Mouse (Mus musculus): ENCODE results near the gene Iqcm. TPM values are rescaled to one million over a fixed set of nuclear protein-coding genes. Genes with fewer than 3 reads are reported as not detected.

Gene Iqcm
- polyA plus RNA-seq, 1 experiment, result not detected

DNA sequence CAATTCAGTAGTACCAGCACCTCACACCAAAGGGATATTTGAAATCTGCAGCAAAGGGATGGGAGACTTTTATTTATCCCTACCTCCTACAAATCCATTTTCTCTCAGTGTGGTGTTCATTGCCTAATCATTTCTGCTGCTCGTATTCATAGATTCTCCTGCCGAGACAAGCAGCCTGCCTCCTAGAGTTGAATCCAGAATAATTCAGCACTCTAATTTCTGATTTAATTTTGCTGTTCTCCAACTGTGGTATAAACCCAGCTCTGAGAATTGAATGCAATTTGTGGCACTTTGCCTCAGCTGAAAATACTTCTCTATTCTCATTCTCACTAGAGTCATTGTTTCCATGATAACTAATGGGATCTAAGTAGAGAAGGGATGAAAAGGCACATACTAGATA lies 386.8 kb downstream of the Iqcm start:
- no peak overlapping the region for H3K27ac ChIP-seq (ENCODE audit: insufficient read depth, low read length)
- H3K27me3 ChIP-seq (ENCODE audit: control insufficient read depth, insufficient read depth, low read length), result no peaks in the 10 kb centered on the region
- WGBS, result 84% methylated on average over 2 of the region's 2 CpGs
- H3K4me1 ChIP-seq (ENCODE audit: control insufficient read depth, insufficient read depth, insufficient read length), result no peaks in the 10 kb centered on the region
- no peak overlapping the region for H3K4me3 ChIP-seq (ENCODE audit: extremely low read depth, insufficient read depth, insufficient read length)
- TF ChIP-seq POLR2A (IDR thresholded peaks at IDR 0.05; ENCODE audit: low read depth, low read length) (no peak), CTCF (IDR thresholded peaks at IDR 0.05; ENCODE audit: extremely low read depth, insufficient read depth, insufficient read length, insufficient replicate concordance) (no peak)
- no peaks in the 10 kb centered on the region for H3K36me3 ChIP-seq (ENCODE audit: control insufficient read depth, insufficient read depth, low read length)
- no peak for DNase-seq (ENCODE audit: low read depth in 1 of 2, low spot score in 2 of 2)

DNA sequence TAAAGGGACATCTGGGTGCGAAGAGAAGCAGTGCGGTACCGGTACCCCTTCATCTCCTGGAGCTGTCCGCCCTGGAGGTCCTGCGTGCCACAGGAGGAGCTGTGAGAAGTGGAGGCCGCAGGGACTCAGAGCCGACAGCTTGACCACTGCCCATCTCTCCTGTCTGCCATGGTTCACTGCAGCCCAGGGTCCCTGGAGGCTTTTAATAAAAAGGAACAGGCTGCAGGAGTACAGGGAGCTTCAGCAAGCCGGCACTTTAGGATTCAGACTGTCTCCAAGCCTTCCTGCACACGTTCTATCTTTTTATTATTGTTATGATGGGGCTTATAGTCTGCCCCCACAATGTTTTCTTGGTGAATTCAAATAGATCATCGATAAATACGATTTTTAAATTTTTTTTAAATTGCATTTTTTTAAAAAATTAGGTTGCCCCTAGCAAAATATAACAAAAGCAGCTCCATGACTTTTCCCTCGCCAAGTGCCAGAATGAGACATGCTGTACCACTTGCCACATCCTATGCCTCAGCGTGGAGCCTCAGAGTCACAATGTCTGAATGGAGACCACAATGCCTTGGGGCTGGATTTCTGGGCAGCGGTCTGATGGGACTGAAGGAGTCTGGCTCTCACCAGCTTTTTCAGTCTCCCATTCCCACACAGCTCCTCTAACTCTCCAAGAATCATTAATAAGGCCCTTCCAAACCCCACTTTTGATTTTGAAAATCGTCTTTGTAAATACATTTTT lies 469.3 kb downstream of the Iqcm start:
- H3K27ac ChIP-seq (ENCODE audit: insufficient read depth, low read length), result no peak overlapping the region
- no peak overlapping the region for H3K4me3 ChIP-seq (ENCODE audit: extremely low read depth, insufficient read depth, insufficient read length)
- TF ChIP-seq POLR2A (IDR thresholded peaks at IDR 0.05; ENCODE audit: low read depth, low read length) (no peak), CTCF (IDR thresholded peaks at IDR 0.05; ENCODE audit: extremely low read depth, insufficient read depth, insufficient read length, insufficient replicate concordance) (no peak)
- WGBS, result 83% methylated on average over 15 of the region's 15 CpGs
- no peak for DNase-seq (ENCODE audit: low read depth in 1 of 2, low spot score in 2 of 2)
- H3K27me3 ChIP-seq (ENCODE audit: control insufficient read depth, insufficient read depth, low read length), result no peaks in the 10 kb centered on the region
- no peaks in the 10 kb centered on the region for H3K36me3 ChIP-seq (ENCODE audit: control insufficient read depth, insufficient read depth, low read length)
- no peaks in the 10 kb centered on the region for H3K4me1 ChIP-seq (ENCODE audit: control insufficient read depth, insufficient read depth, insufficient read length)

DNA sequence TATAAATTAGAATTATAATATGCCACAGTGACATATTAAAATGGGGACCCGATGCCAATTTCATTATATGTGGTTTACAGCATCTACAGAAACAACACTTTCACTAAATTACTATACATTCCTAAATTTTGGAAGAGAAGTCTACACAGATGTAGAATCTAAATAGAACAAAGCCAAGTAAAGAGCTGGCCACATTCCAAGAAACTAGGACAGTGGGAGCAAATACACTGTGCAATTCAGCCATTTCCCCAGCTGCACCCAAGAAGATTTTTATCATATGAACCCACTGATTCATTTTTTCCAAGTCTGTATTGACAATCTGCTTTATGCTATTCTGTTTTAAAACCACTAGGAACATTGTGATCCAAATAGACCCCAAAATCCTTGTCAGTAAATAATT lies 500.7 kb downstream of the Iqcm start:
- no peak overlapping the region for H3K27ac ChIP-seq (ENCODE audit: insufficient read depth, low read length)
- no peaks in the 10 kb centered on the region for H3K4me1 ChIP-seq (ENCODE audit: control insufficient read depth, insufficient read depth, insufficient read length)
- no peak overlapping the region for H3K4me3 ChIP-seq (ENCODE audit: extremely low read depth, insufficient read depth, insufficient read length)
- H3K27me3 ChIP-seq (ENCODE audit: control insufficient read depth, insufficient read depth, low read length), result no peaks in the 10 kb centered on the region
- TF ChIP-seq POLR2A (IDR thresholded peaks at IDR 0.05; ENCODE audit: low read depth, low read length), result no peak
- 61% methylated on average over 1 of the region's 1 CpGs for WGBS
- H3K36me3 ChIP-seq (ENCODE audit: control insufficient read depth, insufficient read depth, low read length), result no peaks in the 10 kb centered on the region
- no peak for DNase-seq (ENCODE audit: low read depth in 1 of 2, low spot score in 2 of 2)

DNA sequence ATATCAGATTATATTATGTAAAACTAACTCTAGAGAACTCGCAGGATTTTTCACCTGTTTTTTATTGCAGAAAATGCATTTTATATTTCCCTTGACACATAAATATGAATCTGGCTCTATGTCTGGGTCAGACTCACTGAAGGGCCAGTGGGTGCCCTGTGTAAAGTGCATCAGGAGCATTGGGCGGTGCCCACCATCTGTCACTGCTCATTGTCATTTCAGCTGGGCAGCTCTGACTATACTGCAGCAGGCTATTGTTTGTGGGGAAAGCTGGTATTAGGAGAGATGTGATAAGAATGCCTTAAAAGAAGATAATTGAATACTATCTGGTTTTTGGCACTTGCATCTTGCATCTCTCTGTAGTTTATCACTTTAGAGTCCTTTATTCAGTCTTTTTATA lies 507.5 kb downstream of the Iqcm start:
- no peak overlapping the region for H3K27ac ChIP-seq (ENCODE audit: insufficient read depth, low read length)
- H3K27me3 ChIP-seq (ENCODE audit: control insufficient read depth, insufficient read depth, low read length), result no peaks in the 10 kb centered on the region
- H3K4me3 ChIP-seq (ENCODE audit: extremely low read depth, insufficient read depth, insufficient read length), result no peak overlapping the region
- no peak for DNase-seq (ENCODE audit: low read depth in 1 of 2, low spot score in 2 of 2)
- H3K4me1 ChIP-seq (ENCODE audit: control insufficient read depth, insufficient read depth, insufficient read length), result no peaks in the 10 kb centered on the region
- no peak for TF ChIP-seq POLR2A (IDR thresholded peaks at IDR 0.05; ENCODE audit: low read depth, low read length)
- no peak for TF ChIP-seq CTCF (IDR thresholded peaks at IDR 0.05; ENCODE audit: extremely low read depth, insufficient read depth, insufficient read length, insufficient replicate concordance)
- no peaks in the 10 kb centered on the region for H3K36me3 ChIP-seq (ENCODE audit: control insufficient read depth, insufficient read depth, low read length)
- 79% methylated on average over 2 of the region's 2 CpGs for WGBS

DNA sequence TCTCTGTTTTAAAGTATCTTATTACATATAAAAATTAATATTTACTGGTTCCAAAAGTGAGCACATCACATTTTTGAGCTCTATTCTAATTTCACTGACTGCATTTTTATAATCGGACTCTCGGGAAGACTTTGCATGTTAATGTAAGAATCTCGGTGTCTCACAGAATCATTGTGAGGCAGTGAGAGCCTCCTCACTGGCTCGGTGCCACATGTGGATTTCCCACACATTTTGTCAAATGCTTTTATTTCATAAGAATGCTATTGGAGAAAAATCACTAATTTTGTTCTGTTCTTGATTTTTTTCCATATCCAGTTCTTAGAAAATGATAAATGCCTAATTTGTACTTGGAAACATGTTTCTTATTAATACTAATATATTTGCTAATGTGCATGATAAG lies 570.0 kb downstream of the Iqcm start:
- no peak overlapping the region for H3K27ac ChIP-seq (ENCODE audit: insufficient read depth, low read length)
- no peaks in the 10 kb centered on the region for H3K36me3 ChIP-seq (ENCODE audit: control insufficient read depth, insufficient read depth, low read length)
- no peaks in the 10 kb centered on the region for H3K27me3 ChIP-seq (ENCODE audit: control insufficient read depth, insufficient read depth, low read length)
- H3K4me1 ChIP-seq (ENCODE audit: control insufficient read depth, insufficient read depth, insufficient read length), result no peaks in the 10 kb centered on the region
- no peak for DNase-seq (ENCODE audit: low read depth in 1 of 2, low spot score in 2 of 2)
- 80% methylated on average over 4 of the region's 4 CpGs for WGBS
- TF ChIP-seq POLR2A (IDR thresholded peaks at IDR 0.05; ENCODE audit: low read depth, low read length), result no peak
- TF ChIP-seq CTCF (IDR thresholded peaks at IDR 0.05; ENCODE audit: extremely low read depth, insufficient read depth, insufficient read length, insufficient replicate concordance), result no peak
- no peak overlapping the region for H3K4me3 ChIP-seq (ENCODE audit: extremely low read depth, insufficient read depth, insufficient read length)

Other genes starting within 250 kb of the Iqcm start
- 0.76 and 1.3 TPM in 2 replicates for gene Rasd2, start 234.8 kb upstream of the Iqcm start, polyA plus RNA-seq (2012; rRNA removed)
- 0.09 TPM in 1 of 2 replicates, not detected in the other for gene Gm10358, start 42.1 kb upstream of the Iqcm start, polyA plus RNA-seq (2012; rRNA removed)

All from spleen, adult 2 months (tissue).